Mouse (Mus musculus) embryonic facial prominence, embryonic 12.5 days (tissue): ENCODE data around the gene Cblb. TPM values are rescaled to one million over a fixed set of nuclear protein-coding genes. Genes with fewer than 3 reads are reported as not detected.

ENCODE experiments used
- ATAC-seq: fragments of 200-750 bp; cut with Nextera tagmentation; 2 replicates; pipeline ENCODE4 v1.8.0; 2017; ENCODE audit not compliant: insufficient number of reproducible peaks, insufficient read depth, low FRiP score, low TSS enrichment
- H3K27ac ChIP-seq: fragments of 300-500 bp; sonication (generic); 2 replicates; pipeline ENCODE4 v1.5.1; 2016; ENCODE audit warnings: mild to moderate bottlenecking
- H3K27me3 ChIP-seq: fragments of 300-500 bp; sonication (generic); 2 replicates; pipeline ENCODE4 v1.6.1; 2016; ENCODE audit warnings: mild to moderate bottlenecking, moderate library complexity
- H3K36me3 ChIP-seq: fragments of 300-500 bp; sonication (generic); 2 replicates; pipeline ENCODE4 v1.6.1; 2016; ENCODE audit warnings: mild to moderate bottlenecking
- H3K4me1 ChIP-seq: fragments of 300-500 bp; sonication (generic); 2 replicates; pipeline ENCODE4 v1.6.1; 2016
- H3K4me2 ChIP-seq: fragments of 300-500 bp; sonication (generic); replicated peaks from 2 replicates; pipeline ENCODE4 v1.6.1; 2016; ENCODE audit warnings: mild to moderate bottlenecking, moderate library complexity
- H3K4me3 ChIP-seq: fragments of 300-500 bp; sonication (generic); 2 replicates; pipeline ENCODE4 v1.5.1; 2016; ENCODE audit warnings: mild to moderate bottlenecking
- H3K9ac ChIP-seq: fragments of 300-500 bp; sonication (generic); 2 replicates; pipeline ENCODE4 v1.6.1; 2016; ENCODE audit warnings: mild to moderate bottlenecking, moderate library complexity
- H3K9me3 ChIP-seq: fragments of 300-500 bp; sonication (generic); 2 replicates; pipeline ENCODE4 v1.6.1; 2016; ENCODE audit warnings: mild to moderate bottlenecking, moderate library complexity
- WGBS: fragments of 180-500 bp; shearing (Covaris S2); methylation state at CpG from one replicate; pipeline ENCODE4 v1.1.7; 2016; 5-methylcytosine and 5-hydroxymethylcytosine counted together
- polyA plus RNA-seq: library from polyadenylated mRNA; unstranded; fragments of >200 nt; fragmentation: Nextera tagmentation; extraction: Ambion mirVana; gene quantifications from 2 replicates; pipeline ENCODE4 v1.2.1, GENCODE M21; 2016

The Cblb gene
- polyA plus RNA-seq, 1 experiment from 2014 or later: 23.0 TPM

GRCm38 (mm10) chr16:52013812-52014211 is 17.2 kb upstream of the Cblb start:
- Histone ChIP-seq H3K36me3 (no peaks in the 10 kb centered on the region), H3K9ac (no peak overlapping the region), H3K4me2 (no peak overlapping the region), H3K4me1 (no peaks in the 10 kb centered on the region), H3K27ac (no peak overlapping the region), H3K27me3 (no peaks in the 10 kb centered on the region), H3K9me3 (no peaks in the 10 kb centered on the region), H3K4me3 (no peak overlapping the region)
- ATAC-seq: no peak
- 86% methylated on average over 2 of the region's 2 CpGs for WGBS

DNA sequence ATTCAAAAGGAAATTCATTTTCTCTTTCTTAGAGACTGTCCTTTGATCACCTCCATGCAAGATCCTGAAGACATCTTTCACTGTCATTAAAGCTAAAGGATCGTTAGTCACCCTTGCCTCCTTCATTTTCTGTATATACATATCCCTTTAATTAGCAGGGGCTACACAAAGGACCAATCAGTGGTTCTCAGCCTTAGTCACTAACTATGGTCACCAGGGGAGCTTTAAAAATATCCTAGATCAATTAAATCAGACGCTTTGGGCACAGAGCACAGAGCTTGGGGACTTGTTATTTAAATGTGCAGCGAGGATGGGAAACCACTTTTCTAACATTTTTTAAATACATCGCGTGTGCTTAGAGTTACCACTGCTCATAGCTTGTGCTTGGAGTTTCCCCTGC is 7.6 kb upstream of the Cblb start:
- Histone ChIP-seq H3K9ac (no peak overlapping the region), H3K4me1 (no peaks in the 10 kb centered on the region), H3K27me3 (no peaks in the 10 kb centered on the region), H3K27ac (no peak overlapping the region), H3K9me3 (no peaks in the 10 kb centered on the region), H3K4me3 (no peak overlapping the region), H3K36me3 (no peaks in the 10 kb centered on the region), H3K4me2 (no peak overlapping the region)
- ATAC-seq: no peak
- 75% methylated on average over 5 of the region's 5 CpGs for WGBS

DNA sequence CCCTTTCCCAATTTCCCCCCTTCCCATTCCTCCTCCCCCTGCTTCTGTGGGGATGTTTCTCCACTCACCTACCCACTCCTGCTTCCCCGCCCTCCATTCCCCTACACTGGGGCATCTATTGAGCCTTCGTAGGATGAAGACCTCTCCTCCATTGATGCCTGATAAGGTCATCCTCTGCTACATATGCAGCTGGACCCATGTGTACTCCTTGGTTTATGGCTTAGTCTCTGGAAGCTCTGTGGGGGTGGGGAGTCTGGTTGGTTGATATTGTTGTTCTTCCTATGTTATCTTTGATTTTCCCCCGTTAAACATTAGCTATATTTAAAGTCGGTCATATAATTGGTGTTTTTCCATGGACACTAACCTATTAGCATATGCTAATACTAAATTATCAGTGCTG is 3.7 kb upstream of the Cblb start:
- H3K4me3 ChIP-seq: no peak overlapping the region
- no peaks in the 10 kb centered on the region for H3K27me3 ChIP-seq
- WGBS: 88% methylated on average over 4 of the region's 4 CpGs

GRCm38 (mm10) chr16:52029001-52029400 is 2.0 kb upstream of the Cblb start:
- H3K4me1 ChIP-seq: peaks cover 11% of the 10 kb centered on the region; the same call in 1 of the 2 replicates
- no peak overlapping the region for H3K4me2 ChIP-seq
- no peak overlapping the region for H3K9ac ChIP-seq
- H3K27ac ChIP-seq: no peak overlapping the region
- no peak overlapping the region for H3K4me3 ChIP-seq
- 91% methylated on average over 3 of the region's 3 CpGs for WGBS
- no peaks in the 10 kb centered on the region for H3K36me3 ChIP-seq
- no peaks in the 10 kb centered on the region for H3K27me3 ChIP-seq
- H3K9me3 ChIP-seq: no peaks in the 10 kb centered on the region
- no peak for ATAC-seq

More for the DNA sequence above, 3.7 kb upstream of the Cblb start:
- Histone ChIP-seq H3K9ac (no peak overlapping the region), H3K36me3 (no peaks in the 10 kb centered on the region), H3K4me2 (no peak overlapping the region), H3K4me1 (peaks cover 5% of the 10 kb centered on the region; the same call in 1 of the 2 replicates), H3K27ac (no peak overlapping the region), H3K9me3 (no peaks in the 10 kb centered on the region)
- ATAC-seq: no peak

GRCm38 (mm10) chr16:52031712-52032251 is 757 bp downstream of the Cblb start:
- ATAC-seq: peak; percentile 76

GRCm38 (mm10) chr16:52032376-52033330 is 1.6 kb downstream of the Cblb start:
- no peak for ATAC-seq
- H3K36me3 ChIP-seq: peaks cover 19% of the 10 kb centered on the region
- no peaks in the 10 kb centered on the region for H3K27me3 ChIP-seq
- peak overlapping the region; percentile 94 for H3K9ac ChIP-seq
- peak overlapping the region; percentile 88 for H3K4me3 ChIP-seq
- peak overlapping the region; percentile 96 for H3K27ac ChIP-seq
- peaks cover 25% of the 10 kb centered on the region for H3K4me1 ChIP-seq
- H3K4me2 ChIP-seq: peak overlapping the region; percentile 63
- WGBS: 12% methylated on average over 29 of the region's 29 CpGs
- no peaks in the 10 kb centered on the region for H3K9me3 ChIP-seq

More at GRCm38 (mm10) chr16:52031712-52032251, 757 bp downstream of the Cblb start:
- Histone ChIP-seq H3K4me1 (peaks cover 25% of the 10 kb centered on the region), H3K9me3 (no peaks in the 10 kb centered on the region), H3K27ac (peak overlapping the region; percentile 96), H3K9ac (peak overlapping the region; percentile 94), H3K27me3 (no peaks in the 10 kb centered on the region), H3K36me3 (peaks cover 19% of the 10 kb centered on the region), H3K4me3 (peak overlapping the region; percentile 88), H3K4me2 (peak overlapping the region; percentile 63)
- under 1% methylated on average over 37 of the region's 37 CpGs for WGBS

DNA sequence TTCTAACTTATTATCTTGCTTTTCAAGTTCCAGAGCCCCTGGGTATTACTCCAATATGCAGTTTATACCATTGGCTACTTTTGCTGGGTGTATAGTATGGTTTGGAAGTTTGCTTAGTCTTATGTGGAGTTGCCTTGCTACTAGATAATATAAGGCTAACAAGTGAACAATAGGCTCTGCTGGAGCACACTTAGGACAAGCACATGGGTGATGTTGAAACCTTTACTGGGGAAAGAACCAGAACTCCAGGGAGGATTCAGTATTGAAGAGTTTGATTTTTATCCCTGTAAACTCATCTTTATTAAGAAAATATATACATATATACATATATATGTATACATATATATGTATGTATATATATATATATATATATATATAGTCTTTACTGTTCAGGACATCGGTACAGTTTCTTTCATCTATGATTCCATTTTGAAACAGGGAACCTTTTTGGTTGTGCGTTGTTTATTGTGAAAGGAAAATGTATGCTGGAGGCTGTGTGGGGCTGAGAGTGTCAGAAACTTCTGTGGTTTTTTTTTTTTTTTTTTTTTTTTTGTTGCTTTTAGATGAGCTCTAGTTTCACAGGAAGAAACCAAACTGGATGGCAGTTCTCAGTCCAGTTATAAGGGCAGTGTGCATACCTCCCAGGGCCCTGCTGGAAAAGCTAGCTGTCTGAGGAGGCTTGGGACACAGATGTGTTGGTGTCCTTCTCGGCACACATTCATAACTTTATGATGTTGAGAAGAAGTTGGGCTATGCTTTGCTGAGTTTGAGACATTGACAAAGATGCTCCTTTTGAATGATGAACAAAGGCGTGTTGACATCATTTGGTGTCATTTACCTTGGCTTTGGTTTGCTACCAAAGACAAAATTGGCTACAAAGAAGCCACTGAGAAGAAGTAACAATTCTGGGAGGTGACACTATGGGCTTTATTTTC is 2.6 kb downstream of the Cblb start:
- peaks cover 29% of the 10 kb centered on the region for H3K36me3 ChIP-seq
- no peak overlapping the region for H3K9ac ChIP-seq
- ATAC-seq: no peak

GRCm38 (mm10) chr16:52034356-52034755 is 3.3 kb downstream of the Cblb start:
- Histone ChIP-seq H3K27me3 (no peaks in the 10 kb centered on the region), H3K27ac (no peak overlapping the region), H3K9me3 (no peaks in the 10 kb centered on the region), H3K4me1 (peaks cover 25% of the 10 kb centered on the region), H3K36me3 (peaks cover 35% of the 10 kb centered on the region), H3K4me2 (peak overlapping the region; percentile 8), H3K9ac (no peak overlapping the region), H3K4me3 (no peak overlapping the region)
- WGBS: 85% methylated on average over 5 of the region's 5 CpGs
- no peak for ATAC-seq

More for the DNA sequence above, 2.6 kb downstream of the Cblb start:
- Histone ChIP-seq H3K4me1 (peaks cover 25% of the 10 kb centered on the region), H3K4me2 (peak overlapping the region; percentile 63), H3K27me3 (no peaks in the 10 kb centered on the region), H3K27ac (no peak overlapping the region), H3K4me3 (peak overlapping the region; percentile 88), H3K9me3 (no peaks in the 10 kb centered on the region)
- 90% methylated on average over 4 of the region's 4 CpGs for WGBS

DNA sequence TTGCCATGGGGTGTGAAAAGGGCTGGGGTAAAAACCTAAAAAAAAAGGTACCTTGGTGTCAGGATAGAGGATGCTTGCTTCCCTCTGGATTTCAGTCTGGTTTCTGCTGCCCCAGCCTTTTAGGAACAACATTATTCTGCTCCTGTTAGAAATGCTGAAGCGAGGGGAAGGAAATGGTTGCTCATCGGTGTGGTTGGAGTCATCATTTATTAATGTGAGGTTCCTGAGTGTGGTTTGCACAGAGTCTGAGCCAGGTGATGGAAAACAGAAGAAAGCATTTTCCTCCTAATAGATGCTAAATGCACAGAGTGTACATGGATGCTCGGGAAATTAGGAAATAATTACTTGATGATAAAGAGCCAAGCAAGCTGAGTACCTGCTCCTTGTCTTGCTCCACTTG is 5.3 kb downstream of the Cblb start:
- Histone ChIP-seq H3K36me3 (peaks cover 40% of the 10 kb centered on the region), H3K9me3 (no peaks in the 10 kb centered on the region), H3K4me3 (no peak overlapping the region), H3K27me3 (no peaks in the 10 kb centered on the region), H3K4me2 (no peak overlapping the region), H3K27ac (no peak overlapping the region), H3K9ac (no peak overlapping the region), H3K4me1 (peaks cover 20% of the 10 kb centered on the region)
- no peak for ATAC-seq
- 79% methylated on average over 3 of the region's 3 CpGs for WGBS

DNA sequence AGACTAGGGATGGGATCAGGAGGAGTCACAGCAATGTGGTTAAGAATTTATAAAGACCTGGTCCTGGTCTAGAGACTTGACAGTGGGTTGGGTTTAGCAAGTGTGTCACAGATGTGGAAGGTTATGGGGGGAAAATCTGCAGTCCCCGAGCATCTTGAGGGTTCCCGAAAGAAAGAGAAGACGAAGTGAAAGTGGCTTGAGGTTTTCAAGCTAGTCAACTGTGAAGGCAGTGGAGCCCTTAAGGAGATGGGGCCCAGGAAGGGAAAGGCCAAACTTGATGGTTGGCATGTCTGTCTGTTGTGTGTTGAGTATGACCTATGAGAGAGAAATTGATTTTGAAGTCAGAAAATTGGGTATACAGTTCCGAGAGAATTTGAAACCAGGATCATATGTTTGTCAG is 7.3 kb downstream of the Cblb start:
- Histone ChIP-seq H3K4me3 (no peak overlapping the region), H3K27me3 (no peaks in the 10 kb centered on the region), H3K4me2 (no peak overlapping the region), H3K9ac (no peak overlapping the region), H3K27ac (no peak overlapping the region), H3K4me1 (peaks cover 15% of the 10 kb centered on the region), H3K36me3 (peaks cover 40% of the 10 kb centered on the region), H3K9me3 (no peaks in the 10 kb centered on the region)
- no peak for ATAC-seq
- WGBS: 96% methylated on average over 4 of the region's 4 CpGs

DNA sequence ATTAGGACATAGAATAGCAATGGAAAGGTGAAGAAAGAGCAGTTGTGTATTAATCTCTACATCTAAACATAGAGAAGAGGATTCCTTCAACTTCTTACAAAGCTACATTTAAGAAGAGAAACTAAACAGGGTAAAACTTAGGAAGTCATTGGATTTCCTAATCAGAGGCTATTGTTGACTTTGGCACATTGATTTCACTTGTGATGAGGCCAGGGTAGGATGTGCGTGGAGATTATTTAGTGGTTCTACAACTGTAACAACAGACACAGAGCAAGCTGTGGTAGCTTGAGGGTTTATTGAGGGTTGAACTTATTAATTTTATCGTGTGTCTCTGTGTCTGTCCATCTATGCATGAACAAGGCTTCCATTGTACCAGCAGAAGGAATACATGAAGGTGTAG is 7.8 kb downstream of the Cblb start:
- no peak overlapping the region for H3K4me2 ChIP-seq
- H3K4me3 ChIP-seq: no peak overlapping the region
- no peak for ATAC-seq
- H3K27ac ChIP-seq: no peak overlapping the region
- 84% methylated on average over 2 of the region's 2 CpGs for WGBS
- peaks cover 14% of the 10 kb centered on the region for H3K4me1 ChIP-seq
- H3K9me3 ChIP-seq: no peaks in the 10 kb centered on the region
- H3K36me3 ChIP-seq: peaks cover 40% of the 10 kb centered on the region
- H3K27me3 ChIP-seq: no peaks in the 10 kb centered on the region
- H3K9ac ChIP-seq: no peak overlapping the region
